Mouse (Mus musculus): ENCODE data around the gene Apold1. TPM values are rescaled to one million over a fixed set of nuclear protein-coding genes. Genes with fewer than 3 reads are reported as not detected.

The Apold1 gene
- polyA plus RNA-seq, 1 experiment from 2014 or later = 3.5 TPM

GRCm38 (mm10) chr6:135029246-135029645 is 47.7 kb downstream of the Apold1 start:
- Histone ChIP-seq H3K4me2 (replicated peaks; ENCODE audit: low read depth, low read length) (no peak overlapping the region), H3K9ac (replicated peaks; ENCODE audit: low read depth) (no peak overlapping the region), H3K27ac (ENCODE audit: low read length) (no peak overlapping the region), H3K4me1 (ENCODE audit: insufficient read depth, low read depth, low read length) (peaks cover 4% of the 10 kb centered on the region), H3K36me3 (ENCODE audit: insufficient read depth, low read length) (no peaks in the 10 kb centered on the region), H3K4me3 (ENCODE audit: low read depth, low read length) (no peak overlapping the region), H3K9me3 (ENCODE audit: low read length) (no peaks in the 10 kb centered on the region), H3K27me3 (replicated peaks; ENCODE audit: insufficient read depth, low read length) (no peaks in the 10 kb centered on the region)
- DNase-seq (ENCODE audit: low spot score) (peak; percentile 85), ATAC-seq (peak; percentile 12; the same call in 1 of the 2 replicates)
- TF ChIP-seq CTCF (IDR thresholded peaks at IDR 0.05) (no peak), EP300 (IDR thresholded peaks at IDR 0.05) (no peak)
- 46% methylated on average over 4 of the region's 4 CpGs for WGBS

Other genes starting within 250 kb of the Apold1 start
- 12.0 and 15.5 TPM in 2 replicates for gene Dusp16, start 189.1 kb upstream of the Apold1 start, polyA plus RNA-seq (2015; fragmentation: Nextera tagmentation; extraction: Ambion mirVana)
- 6.6 and 7.2 TPM in 2 replicates for gene Crebl2, start 151.6 kb upstream of the Apold1 start, polyA plus RNA-seq (2015; fragmentation: Nextera tagmentation; extraction: Ambion mirVana)
- gene Gpr19, start 83.1 kb upstream of the Apold1 start, polyA plus RNA-seq (2015; fragmentation: Nextera tagmentation; extraction: Ambion mirVana) = 9.3 and 9.8 TPM in 2 replicates
- 43.4 and 46.2 TPM in 2 replicates for gene Cdkn1b, start 61.3 kb upstream of the Apold1 start, polyA plus RNA-seq (2015; fragmentation: Nextera tagmentation; extraction: Ambion mirVana)
- gene Ddx47, start 29.9 kb downstream of the Apold1 start, polyA plus RNA-seq (2015; fragmentation: Nextera tagmentation; extraction: Ambion mirVana) = 91.6 and 97.1 TPM in 2 replicates
- 601 and 607 TPM in 2 replicates for gene Gprc5a, start 83.9 kb downstream of the Apold1 start, polyA plus RNA-seq (2015; fragmentation: Nextera tagmentation; extraction: Ambion mirVana)
- gene Gprc5d, start 136.6 kb downstream of the Apold1 start, polyA plus RNA-seq (2015; fragmentation: Nextera tagmentation; extraction: Ambion mirVana) = not detected in 2 replicates
- gene Fam234b, start 216.3 kb downstream of the Apold1 start, polyA plus RNA-seq (2015; fragmentation: Nextera tagmentation; extraction: Ambion mirVana) = 5.7 and 6.1 TPM in 2 replicates
- 16.3 and 16.5 TPM in 2 replicates for gene Hebp1, start 216.3 kb downstream of the Apold1 start, polyA plus RNA-seq (2015; fragmentation: Nextera tagmentation; extraction: Ambion mirVana)

Measured in lung, postnatal 0 days (tissue).